Mouse (Mus musculus): ENCODE data around the gene Nisch.

Nisch gene

GRCm38 (mm10) chr14:31215157-31216002 lies 1.4 kb downstream of the Nisch start:
- no peak for DNase-seq (ENCODE audit: low read depth, low spot score)

GRCm38 (mm10) chr14:31214684-31215083 lies 2.1 kb downstream of the Nisch start:
- no peak for DNase-seq (ENCODE audit: low read depth, low spot score)

GRCm38 (mm10) chr14:31213868-31214267 lies 2.9 kb downstream of the Nisch start:
- DNase-seq (ENCODE audit: low read depth, low spot score) = no peak

GRCm38 (mm10) chr14:31212499-31212898 lies 4.2 kb downstream of the Nisch start:
- no peak for DNase-seq (ENCODE audit: low read depth, low spot score)

- no peak for DNase-seq (ENCODE audit: low read depth, low spot score)
Observed at GRCm38 (mm10) chr14:31211854-31212253, 4.9 kb downstream of the Nisch start.

- DNase-seq (ENCODE audit: low read depth, low spot score) = no peak
Observed at GRCm38 (mm10) chr14:31209133-31209557, 7.6 kb downstream of the Nisch start.

- DNase-seq (ENCODE audit: low read depth, low spot score) = no peak
Observed at GRCm38 (mm10) chr14:31208084-31208483, 8.7 kb downstream of the Nisch start, which contains the start of gene Tnnc1. Tnnc1 (plus strand) TSS chr14:31208312.

- no peak for DNase-seq (ENCODE audit: low read depth, low spot score)
Observed at GRCm38 (mm10) chr14:31207070-31207830, 9.5 kb downstream of the Nisch start.

GRCm38 (mm10) chr14:31206472-31206981 lies 10.2 kb downstream of the Nisch start:
- peak; percentile 83 for DNase-seq (ENCODE audit: low read depth, low spot score)

GRCm38 (mm10) chr14:31205562-31206467 lies 10.9 kb downstream of the Nisch start:
- no peak for DNase-seq (ENCODE audit: low read depth, low spot score)

- DNase-seq (ENCODE audit: low read depth, low spot score) = no peak
Observed at GRCm38 (mm10) chr14:31205244-31205561, 11.5 kb downstream of the Nisch start.

- DNase-seq (ENCODE audit: low read depth, low spot score) = no peak
Observed at GRCm38 (mm10) chr14:31204844-31205243, 11.9 kb downstream of the Nisch start.

GRCm38 (mm10) chr14:31200038-31200437 lies 16.7 kb downstream of the Nisch start:
- DNase-seq (ENCODE audit: low read depth, low spot score) = no peak

GRCm38 (mm10) chr14:31199599-31199998 lies 17.1 kb downstream of the Nisch start:
- DNase-seq (ENCODE audit: low read depth, low spot score) = no peak

- peak; percentile 64 for DNase-seq (ENCODE audit: low read depth, low spot score)
Observed at GRCm38 (mm10) chr14:31197547-31198516, 18.9 kb downstream of the Nisch start.

GRCm38 (mm10) chr14:31195968-31196367 lies 20.8 kb downstream of the Nisch start:
- DNase-seq (ENCODE audit: low read depth, low spot score) = no peak

GRCm38 (mm10) chr14:31195521-31195920 lies 21.2 kb downstream of the Nisch start:
- DNase-seq (ENCODE audit: low read depth, low spot score) = no peak

GRCm38 (mm10) chr14:31194891-31195513 lies 21.7 kb downstream of the Nisch start:
- no peak for DNase-seq (ENCODE audit: low read depth, low spot score)

- no peak for DNase-seq (ENCODE audit: low read depth, low spot score)
Observed at GRCm38 (mm10) chr14:31194441-31194840, 22.3 kb downstream of the Nisch start.

- DNase-seq (ENCODE audit: low read depth, low spot score) = no peak
Observed at GRCm38 (mm10) chr14:31193791-31194190, 23.0 kb downstream of the Nisch start.
